Mouse (Mus musculus) erythroblast, adult 5-6 weeks (primary cell): ENCODE results near the gene Ccpg1os. TPM values are rescaled to one million over a fixed set of nuclear protein-coding genes. Genes with fewer than 3 reads are reported as not detected.

Experiments
- ATAC-seq: replicated peaks from 2 replicates; pipeline ENCODE4 v1.8.0; 2016; ENCODE audit warnings: moderate number of reproducible peaks, mild to moderate bottlenecking, moderate TSS enrichment, inconsistent platforms; ENCODE audit not compliant: poor library complexity, low FRiP score, severe bottlenecking
- total RNA-seq, 2 experiments: library from RNA; stranded (forward) in 1 of 2; stranded (reverse) in 1 of 2; fragments of 150-400 nt in 1 of 2; fragments of 200-764, 138-1000 nt in 1 of 2; gene quantifications; 2 replicates each; pipeline versions ENCODE4 v1.2.3 to v1.2.4; 2015 to 2017; ENCODE audit warnings: low replicate concordance in 2 of 2

Gene Ccpg1os
- total RNA-seq, 2 experiments from 2014 or later = 0.94 to 4.6 TPM

DNA sequence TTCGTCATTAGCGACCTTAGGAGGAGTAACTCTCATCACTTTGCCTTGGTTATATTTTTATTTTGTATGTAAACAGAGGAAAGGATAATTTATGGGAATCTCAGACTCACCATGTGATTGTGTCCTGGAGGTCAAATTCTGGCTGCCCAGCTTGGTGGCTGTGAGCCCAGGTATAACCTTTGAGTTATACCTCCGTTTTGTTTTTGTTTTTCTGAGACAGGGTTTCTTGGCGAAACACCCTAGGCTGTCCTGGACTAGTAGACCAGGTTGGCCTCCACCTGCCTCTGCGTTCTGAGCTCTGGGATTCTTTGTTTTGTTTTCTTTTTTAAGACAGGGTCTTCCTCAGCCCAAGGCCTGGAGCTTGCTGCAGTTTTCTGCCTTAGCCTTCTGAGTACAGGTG is 3.5 kb upstream of the Ccpg1os start:
- ATAC-seq = no peak

DNA sequence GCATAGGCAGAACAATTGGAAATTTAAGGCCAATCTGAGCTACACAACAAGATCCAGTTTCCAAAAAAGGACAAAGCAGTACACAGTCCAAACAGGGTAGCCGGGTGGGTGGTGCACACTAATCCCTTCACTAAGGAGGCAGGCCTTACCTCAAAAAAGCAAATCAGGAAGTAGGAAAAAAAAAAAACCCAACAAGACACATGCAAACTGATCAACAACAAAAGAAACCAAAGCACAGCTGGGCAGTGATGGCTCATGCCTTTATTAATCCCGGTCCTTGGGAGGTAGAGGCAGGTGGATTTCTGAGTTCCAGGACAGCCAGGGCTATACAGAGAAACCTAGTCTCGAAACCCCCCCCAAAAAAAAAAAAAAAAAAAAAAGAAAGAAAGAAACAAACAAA is 2.5 kb upstream of the Ccpg1os start:
- no peak for ATAC-seq

DNA sequence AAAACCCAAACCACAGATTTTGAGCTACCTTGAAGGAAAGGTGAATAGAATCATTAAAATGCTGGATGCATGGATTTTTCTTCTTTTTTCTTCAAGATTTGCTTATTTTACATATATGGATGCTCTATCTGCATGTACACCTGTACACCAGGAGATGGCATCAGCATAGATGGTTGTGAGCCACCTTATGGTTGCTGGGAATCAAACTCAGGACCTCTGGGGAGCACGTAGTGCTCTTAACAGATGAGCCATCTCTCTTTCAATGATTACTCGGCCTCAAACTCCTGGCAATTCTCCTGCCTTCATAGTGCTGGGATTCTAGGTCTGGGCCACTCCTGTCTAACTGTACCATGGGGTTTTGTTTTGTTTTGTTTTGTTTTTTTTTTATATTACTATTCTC is 2.1 kb downstream of the Ccpg1os start:
- ATAC-seq = no peak

DNA sequence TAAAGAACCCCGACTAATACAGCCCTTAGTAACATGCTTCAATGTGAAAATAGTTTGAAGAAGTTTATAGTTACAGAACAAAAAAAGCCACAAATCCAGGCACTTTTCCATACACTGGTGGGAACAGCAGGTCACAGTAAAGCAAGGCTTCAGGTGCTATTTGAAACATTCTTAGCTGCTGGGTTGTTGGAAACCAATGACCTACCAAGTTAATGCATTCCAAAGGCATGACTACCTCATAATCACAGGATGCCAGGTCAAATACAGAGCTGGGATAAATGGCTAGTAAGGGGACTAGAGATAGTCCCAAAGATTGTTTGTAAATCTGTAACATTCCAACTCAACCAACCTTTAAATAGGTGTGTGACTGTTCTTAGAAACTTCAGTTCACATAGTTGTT is 9.9 kb downstream of the Ccpg1os start:
- ATAC-seq = no peak

DNA sequence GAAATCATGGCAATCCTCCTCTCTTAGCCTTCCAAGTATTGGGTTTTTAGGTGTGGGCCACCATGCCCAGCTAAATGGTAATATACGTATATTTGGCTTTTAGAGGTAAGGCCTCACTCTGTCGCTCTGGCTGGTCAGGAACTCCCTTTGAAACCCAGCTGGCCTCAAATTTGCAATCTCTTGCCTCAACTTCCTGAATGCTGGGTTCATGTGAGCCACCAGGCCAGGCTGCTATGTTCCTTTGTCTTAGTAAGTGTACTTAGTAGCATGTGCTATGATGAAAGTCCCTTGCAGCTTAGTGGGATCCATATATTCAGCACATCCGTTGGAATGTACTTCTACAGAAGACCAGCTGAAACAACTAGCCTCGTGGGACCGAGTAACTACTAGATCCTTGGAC is 10.4 kb downstream of the Ccpg1os start:
- no peak for ATAC-seq

DNA sequence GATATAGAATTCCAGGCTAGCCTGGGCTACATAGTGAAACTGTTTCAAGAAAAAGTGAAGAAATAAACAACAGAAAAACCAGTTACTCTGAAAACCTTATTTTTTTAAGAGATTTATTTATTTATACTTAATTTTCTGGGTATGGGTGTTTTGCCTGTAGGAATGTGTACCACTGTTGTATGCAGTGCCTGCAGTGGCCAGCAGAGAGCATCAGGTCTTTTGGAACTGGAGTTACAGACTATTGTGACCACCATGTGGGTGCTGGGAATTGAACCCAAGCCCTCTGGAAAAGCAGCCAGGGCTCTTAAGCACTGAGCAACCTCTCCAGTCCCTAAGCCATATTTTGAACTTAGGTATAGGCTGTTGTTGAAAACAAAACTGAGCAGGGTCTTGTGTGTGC is 12.2 kb downstream of the Ccpg1os start:
- no peak for ATAC-seq

DNA sequence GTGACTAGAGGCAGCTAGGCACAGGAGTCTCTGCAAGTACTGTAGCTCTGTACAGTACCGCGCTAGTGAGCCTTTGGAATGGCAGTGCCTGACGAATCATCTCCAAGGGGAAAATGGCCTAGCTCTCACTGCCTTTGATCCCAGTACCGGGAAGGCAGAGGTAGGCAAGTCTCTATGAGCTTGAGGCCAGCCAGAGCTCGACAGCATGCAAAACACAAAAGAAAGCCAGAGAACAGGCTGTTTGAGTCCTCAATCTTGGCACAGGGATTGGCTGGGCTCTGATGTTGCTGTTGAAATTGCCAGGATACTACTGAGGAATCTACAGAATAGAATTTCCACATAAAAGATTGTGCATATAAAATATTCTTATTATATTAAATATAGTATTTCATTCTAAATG is 12.7 kb downstream of the Ccpg1os start:
- ATAC-seq = no peak

DNA sequence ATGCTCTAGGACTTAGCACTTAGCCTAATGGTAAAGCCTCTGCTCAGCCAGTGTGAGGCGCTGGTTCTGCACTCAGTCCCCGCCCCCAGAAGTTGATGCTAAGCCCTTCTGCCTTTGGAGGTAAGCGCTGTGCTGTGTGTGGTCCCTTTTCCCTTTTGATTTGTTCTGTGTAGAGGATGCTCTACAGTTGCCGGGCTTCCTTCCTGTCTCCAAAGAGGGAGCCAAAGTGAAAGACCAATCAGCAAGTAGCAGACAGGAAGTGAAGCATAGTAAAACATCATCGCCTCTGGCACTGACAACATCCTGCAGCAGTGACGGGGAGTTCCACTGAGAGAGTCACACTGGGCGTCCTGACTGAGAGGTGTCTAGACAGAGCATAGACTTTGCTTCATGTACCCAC is 15.3 kb downstream of the Ccpg1os start:
- no peak for ATAC-seq

DNA sequence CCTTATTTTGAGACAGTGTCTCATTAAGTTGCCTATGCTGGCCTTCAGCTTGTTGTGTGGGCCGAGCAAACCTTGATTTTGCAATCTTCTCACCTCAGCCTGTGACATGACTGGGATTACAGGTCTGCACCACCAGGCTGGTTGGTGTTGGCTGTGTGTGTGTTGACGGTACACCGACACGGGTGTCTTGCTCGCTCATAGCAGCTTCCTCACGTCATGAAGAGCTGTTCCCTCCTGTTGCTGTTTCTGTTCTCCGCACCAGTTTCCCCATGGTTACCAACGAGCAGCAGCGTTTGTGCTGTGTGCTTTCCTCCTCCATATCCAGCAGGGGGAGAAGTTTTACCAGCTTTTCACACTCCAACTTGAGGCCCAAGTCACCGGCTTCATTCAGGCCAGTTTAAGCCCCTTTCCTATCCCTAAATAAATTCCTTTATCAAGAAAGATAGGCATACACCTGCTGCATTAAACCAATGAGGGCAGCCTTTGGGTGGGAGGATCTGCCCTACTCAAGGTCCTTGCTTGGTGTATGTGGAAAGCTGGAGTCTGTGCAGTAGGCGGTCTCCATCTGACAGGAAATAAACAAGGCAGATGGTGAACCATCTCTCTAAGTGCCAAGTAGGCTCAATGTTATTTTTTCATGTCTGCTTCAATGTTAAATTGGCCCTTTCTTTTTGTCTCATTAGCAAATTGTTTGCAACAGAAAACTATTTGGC is 16.7 kb downstream of the Ccpg1os start:
- no peak for ATAC-seq

DNA sequence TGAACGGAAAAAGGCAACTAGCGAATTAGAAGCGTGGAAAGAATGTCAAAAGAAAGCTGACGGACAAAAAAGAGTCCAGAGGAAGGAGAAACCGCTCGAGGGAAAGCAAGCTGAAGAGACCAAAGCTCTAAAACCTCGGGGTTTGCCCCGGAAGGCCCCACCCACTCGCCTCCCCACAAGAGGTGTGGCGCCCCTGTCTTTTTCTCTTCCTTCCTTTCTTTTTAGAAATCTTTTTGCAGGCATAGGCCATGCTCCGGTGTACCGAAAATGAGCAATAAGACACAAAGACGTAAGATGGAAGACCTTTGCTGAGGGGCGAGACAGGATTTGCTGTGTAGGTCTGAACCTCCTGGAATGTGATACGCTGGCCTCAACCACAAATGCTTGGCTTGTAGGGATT is 23.2 kb downstream of the Ccpg1os start:
- ATAC-seq = no peak

DNA sequence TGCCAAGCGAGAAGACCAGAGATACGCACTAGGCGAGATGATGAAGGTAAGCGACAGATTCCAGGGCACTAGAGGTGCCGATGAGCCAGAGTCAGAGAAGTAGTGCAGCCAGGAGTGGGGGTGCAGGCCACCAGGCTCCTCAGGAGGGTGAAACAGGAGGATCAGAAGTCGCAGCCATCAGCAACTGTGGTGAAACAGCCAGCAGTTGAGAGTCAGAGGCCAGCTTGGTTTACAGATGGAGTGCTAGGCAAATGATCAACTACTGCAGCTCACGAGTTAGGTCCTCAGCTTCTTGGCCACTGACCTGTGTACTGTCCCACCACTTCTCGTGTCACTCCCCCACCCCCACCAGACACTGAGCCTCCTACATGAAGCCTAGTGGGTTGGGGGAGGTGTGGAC is 23.8 kb downstream of the Ccpg1os start:
- ATAC-seq = no peak

DNA sequence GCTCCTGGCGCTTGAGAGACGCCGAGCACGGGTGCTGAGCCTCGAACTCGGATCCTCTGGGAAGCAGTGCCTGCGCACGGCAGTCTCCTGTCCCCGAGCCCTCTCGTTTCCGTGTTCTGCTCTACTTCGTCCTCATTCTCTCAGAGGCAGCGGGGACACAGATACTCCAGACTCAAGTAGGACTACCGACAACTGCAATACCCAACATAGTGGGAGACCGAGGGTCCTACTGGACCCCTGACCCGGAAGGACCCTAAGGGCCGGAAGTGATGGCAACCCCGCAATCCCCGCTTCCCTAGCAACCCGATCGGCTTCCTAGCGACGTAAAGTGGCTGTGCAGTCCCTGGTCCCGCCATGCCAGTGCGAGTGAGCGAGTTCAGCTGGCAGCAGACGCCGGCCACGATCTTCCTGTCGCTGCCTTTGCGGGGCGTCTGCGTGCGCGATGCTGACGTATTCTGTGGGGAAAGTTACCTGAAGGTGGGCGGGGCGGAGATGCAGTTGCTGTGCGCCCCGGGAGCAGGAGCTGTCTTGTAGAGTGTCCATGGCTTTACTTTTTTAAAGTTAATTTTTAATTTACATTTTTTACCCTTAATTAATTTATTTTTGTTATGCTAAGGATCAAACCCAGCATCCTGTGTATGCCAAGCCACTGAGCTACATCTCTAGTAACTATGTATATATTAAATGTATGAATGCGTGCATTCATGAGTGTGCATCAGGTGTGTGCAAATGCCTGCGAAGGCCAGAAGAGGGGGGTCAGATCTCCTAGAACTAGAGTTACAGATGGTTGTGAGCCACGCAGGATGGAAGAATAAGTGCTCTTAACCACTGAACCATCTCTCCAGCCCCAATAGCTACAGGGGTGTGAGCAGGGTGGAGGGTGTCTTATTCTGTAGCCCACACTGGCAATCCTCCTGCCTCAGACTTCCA is 26.4 kb downstream of the Ccpg1os start, which contains the start of the genes Dyx1c1 and Gm44503:
Gene Dyx1c1 (plus strand): TSS at position 265 of the 930 bp plus-strand sequence.
Gene Gm44503 (plus strand): TSS at position 332 of the 930 bp plus-strand sequence.
- ATAC-seq = no peak; the same call in 1 of the 2 replicates

DNA sequence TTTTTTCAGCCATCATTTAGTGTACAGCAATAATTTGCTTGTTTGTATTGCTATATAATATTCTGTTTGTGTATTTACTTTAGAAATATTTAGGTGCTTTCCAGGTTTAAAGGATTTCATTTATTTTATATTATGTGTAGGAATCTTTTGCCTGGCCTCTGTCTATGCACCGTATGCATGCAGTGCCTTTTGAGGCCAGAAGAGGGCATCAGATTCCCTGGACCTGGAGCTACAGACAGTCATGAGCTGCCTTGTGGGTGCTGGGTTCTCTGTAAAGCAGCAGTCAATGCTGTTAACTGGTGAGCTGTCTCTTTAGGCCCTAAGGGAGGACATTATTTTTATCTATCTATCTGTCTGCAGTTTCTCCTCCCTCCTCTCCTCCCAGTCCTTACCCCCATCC is 29.6 kb downstream of the Ccpg1os start:
- ATAC-seq = peak; percentile 72

DNA sequence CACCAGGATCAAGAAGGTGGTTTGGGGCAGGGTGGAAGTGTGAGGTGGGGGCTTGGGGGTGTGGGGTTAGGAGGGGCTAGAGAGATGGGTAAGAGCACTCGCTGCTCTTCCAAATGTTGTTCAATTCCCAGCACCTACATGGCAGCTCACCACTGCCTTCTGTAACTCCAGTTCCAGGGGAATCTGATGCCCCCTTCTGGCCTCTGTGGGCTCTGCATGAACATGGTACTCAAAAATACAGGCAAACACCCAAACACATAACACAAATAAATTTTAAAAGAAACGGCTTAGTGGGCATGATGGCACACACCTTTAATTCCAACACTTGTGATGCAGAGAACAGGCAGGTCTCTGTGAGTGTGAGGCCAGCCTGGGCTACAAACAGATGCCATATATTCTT is 30.4 kb downstream of the Ccpg1os start:
- ATAC-seq = no peak

DNA sequence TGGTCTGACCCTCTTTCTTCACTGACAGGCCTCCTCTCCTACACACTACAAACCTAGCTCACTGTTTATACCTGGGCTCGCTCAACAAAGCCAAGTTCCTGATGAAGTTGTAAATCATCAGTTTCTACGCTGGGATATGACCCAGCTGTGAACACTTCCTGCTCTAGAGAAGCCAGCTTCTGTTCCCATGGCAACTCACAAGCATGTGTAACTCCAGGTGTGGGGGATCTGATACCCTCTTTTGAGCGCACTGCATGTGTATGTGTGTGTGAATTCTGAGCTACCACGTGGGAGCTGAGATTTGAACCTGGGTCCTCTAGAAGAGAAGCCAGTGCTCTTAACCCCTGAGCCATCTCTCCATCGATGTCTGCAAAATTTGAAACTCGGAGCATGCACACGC is 35.6 kb downstream of the Ccpg1os start:
- ATAC-seq = no peak

DNA sequence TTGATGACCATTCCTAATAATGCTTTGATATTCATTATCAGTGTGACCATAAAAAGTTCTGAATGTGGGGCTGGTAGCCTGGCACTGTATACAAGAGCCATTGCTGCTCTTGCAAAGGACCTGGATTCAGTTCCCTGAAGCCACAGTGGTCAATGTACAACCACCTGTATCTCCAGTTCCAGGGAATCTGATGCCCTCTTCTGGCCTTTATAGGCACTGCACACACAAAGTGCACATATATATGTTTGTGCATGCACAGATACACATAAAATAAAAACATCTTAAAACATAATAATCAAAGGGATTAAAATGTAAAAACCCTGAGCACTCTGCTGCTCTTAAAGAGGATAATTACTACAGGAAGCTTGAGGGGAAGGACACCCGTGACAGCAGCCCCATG is 38.2 kb downstream of the Ccpg1os start:
- no peak for ATAC-seq

DNA sequence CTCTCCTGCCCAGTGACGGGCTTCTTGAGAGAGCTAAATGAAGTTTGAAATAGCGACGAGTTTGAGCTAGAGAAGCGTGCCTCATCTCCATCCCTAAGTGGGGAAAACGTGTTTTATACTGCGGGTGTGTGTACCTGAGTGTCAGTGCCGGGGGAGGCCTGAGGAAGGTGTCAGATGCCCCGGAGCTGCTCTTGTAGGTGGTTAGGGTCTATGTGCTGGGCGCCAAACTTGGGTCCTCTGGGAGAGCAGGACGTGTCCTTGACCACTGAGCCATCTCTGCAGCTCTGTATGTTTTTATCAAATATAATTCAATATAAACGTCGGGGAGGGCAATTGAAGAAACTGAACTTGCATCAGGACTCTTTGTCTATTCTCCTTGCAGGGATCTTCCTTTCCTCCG is 40.9 kb downstream of the Ccpg1os start:
- no peak for ATAC-seq

DNA sequence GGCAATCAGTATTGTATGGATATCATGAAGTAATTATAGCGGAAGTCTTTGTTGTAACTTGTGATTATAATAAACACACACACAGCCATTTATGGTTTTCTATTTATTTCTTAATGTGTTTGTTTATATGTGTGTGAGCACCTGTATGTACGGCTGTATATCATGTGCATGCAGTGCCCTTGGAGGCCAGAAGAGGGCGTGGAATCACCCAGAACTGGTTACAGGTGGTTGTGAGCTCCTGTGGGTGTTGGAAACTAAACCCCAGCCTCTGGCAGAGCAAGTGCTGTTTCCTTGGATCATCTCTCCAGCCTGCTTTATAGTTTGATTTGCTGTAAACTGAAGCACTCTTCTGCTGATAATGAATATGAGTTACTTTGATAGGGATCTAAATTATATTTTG is 41.8 kb downstream of the Ccpg1os start:
- ATAC-seq = no peak

DNA sequence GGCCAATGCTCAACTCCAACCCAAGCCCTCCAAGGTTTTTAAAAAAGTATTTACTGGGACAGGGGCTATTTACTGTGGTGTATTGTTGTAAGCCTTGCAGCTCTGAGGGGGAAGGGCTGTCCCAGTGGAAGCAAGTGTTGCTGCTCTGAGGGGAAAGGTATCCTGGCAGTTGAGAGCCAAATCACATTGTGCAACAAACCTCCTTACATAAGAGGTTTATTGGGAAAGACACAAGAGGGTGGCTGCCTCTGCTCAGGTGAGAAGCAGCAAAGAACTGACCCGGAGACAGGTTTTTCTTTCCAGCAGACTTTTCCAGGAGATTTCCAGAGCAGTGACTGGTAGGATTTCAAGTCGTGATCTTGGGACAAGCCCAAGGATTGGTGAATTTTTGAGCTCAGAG is 48.9 kb downstream of the Ccpg1os start:
- ATAC-seq = no peak

DNA sequence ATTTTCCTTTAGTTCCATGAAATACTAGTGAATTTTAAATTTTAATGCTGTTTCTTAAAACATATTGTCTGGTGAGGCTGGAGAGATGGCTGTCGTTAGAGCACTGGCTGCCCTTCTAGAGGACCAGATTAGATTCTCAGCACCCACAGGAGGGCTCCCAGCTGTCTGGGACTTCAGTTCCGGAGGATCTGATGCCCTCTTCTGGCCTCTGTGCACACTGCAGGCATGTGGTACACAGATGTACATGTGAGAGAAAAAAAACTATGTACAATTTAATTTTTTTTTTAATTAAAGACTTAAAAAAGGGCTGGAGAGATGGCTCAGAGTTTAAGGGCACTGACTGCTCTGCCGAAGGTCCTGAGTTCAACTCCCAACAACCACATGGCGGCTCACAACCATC is 49.9 kb downstream of the Ccpg1os start:
- no peak for ATAC-seq

DNA sequence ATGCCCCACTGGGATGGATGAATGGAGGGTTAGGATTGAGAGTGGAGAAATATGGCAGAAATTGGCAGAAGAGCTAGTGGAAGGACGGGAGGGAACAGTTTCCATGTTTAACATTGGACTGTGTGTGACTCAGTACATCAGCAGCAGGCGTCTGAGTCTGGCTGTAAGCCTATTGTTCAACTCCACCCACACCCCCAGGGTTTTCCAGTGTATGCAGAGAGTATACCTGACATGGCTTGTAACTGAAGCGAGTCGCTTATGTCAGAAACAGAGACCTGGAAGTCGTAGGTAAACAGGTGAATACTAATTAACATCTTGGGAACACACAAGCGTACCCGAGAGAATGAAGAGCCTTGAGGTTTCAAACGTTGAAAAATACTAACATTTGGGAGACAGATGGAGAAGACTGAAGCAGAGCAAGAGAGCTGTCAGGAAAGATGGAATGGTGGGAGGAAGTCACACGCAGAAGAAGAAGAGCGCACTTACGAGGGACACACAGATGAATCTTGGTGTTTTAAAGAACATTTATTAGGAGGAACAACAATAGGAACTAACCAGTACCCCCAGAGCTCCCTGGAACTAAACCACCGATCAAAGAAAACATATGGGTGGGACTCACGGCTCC is 53.9 kb downstream of the Ccpg1os start:
- no peak for ATAC-seq
